Mouse (Mus musculus) thymus, adult 2 months (tissue): ENCODE results near the gene Frat1.

Experiments
- CTCF ChIP-seq: fragments of 200-500 bp; IDR thresholded peaks from 2 replicates; pipeline ENCODE4 v1.5.1; 2012; ENCODE audit warnings: mild to moderate bottlenecking, control low read depth, low read length, moderate library complexity, borderline replicate concordance; ENCODE audit not compliant: control insufficient read depth, poor library complexity, insufficient read depth; ENCODE audit errors: extremely low read depth
- POLR2A ChIP-seq: fragments of 200-500 bp; IDR thresholded peaks from 2 replicates; pipeline ENCODE4 v1.6.1; 2012; ENCODE audit warnings: mild to moderate bottlenecking, low read length, control low read depth, moderate library complexity; ENCODE audit not compliant: control insufficient read depth, poor library complexity, insufficient read depth; ENCODE audit errors: extremely low read depth

DNA sequence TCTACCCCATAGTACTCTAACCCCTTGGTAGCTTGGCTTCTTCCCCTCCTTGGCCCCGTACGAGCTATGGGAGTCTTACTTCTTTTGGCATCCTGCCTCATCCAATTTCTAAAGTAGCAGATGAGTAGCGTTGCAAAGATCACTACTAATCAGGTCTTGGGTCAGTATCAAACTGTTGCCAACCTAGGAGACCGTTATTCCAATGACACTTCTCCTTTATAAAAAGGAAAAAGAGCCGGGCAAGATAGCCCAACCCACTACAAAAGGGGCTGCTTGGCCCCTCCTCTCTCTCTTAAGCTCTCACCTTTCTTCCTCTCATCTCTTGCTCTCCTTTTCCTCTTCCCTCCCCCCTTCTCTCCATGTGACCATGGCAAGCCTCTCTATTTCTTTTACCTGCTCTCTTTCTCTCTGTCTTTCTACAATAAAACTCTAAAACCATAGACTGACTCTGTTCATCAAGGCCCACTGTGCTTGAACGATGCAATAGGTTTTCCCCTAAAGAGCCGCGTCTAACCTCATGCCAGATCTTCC is 21.6 kb upstream of the Frat1 start:
- TF ChIP-seq POLR2A (no peak), CTCF (no peak)
